Mouse (Mus musculus) monocyte, adult 2 months (primary cell): Measurements from ENCODE around the gene Tpgs1.

Experiments
- DNase-seq, 2 experiments: peaks; one replicate each; pipeline ENCODE4 v3.0.0; 2022; ENCODE audit warnings: low spot score in 2 of 2, low read depth in 1 of 2

Gene Tpgs1

DNA sequence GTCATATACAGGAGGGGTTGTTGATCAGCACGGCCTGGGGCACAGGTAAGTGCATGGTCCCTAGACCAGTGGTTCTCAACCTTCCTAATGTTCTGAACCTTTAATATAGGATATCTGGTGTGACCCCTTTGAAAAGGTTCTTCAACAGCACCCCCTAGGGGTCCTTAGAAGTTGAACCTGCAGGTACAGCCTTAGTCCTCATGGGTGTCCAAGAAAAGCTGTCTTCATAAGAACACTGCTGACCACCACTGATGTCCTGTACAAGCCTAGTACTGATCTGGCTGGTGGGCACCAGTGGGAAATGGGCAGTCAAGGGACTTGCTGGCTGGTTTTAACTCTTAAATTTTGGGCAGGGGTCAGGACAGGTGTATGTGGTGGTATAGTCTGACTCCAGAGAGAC lies 42.9 kb downstream of the Tpgs1 start:
- no peak for DNase-seq

DNA sequence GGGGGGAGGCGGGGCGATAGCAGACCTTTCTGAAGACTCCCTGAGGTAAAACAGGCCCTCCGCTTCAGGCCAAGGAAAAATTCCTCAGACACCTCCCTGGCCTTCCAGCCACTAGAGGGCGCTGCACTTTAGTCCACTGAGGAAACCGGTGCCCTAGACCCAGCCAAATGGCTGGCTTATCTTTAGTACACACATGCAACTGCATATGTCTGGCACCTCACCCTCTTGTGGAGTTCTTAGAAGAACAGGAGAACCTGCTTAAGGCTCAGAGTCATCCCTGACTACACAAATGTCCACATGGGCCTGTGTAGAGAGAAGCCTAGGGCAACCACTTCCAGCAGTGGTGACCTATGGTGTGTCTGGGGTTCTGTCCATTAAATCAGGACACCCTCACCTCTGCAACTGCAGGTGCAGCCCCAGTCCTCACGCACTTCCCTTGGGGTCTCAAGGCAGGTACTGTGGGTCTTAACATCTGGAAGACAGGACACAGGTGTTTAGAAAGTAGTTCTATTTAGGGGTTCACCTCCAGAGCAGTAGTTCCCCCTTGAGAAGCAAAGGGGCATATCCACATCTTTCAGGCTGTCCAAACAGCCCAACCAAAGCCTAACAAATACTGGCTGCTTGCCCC lies 43.4 kb downstream of the Tpgs1 start:
- peak in 1 of 2 experiments; percentile 51 for DNase-seq

DNA sequence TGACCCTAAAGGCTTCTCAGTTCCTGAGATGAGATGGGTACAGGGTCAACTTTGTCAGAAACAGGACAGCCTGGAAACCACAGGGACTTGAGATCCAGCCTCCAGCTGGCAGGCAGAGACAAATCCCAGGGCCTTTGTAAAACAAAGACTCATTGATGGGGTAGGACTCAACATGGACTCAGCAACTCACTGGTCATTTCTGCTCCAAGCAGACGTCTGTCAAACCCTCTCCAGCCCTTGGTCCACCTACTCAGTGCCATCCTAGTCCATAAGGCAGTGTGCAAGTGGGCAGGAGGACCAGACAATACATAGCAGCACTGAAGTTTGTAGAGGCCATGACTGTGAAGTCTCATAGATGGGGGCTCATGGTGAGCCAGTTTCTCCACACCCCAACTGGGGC lies 44.0 kb downstream of the Tpgs1 start:
- no peak for DNase-seq

DNA sequence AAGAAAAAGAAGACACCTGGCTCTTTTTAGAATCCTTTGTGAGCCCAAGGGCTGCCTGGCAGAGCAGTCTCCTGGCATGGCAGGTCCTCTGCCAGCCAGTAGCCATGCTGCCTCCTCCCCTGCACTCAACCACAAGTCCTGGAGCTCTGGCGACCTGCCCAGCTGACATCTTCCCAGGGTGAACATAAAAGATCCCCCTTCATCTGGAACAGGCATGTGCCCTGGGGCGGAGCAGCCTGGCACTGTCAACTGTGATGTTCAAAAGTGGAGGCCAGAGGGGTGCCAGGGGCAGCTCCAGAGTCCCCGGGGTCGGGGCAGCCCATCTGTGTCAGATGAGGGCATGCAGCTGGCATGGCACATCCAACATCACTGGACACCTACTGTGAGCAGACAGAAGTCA lies 45.8 kb downstream of the Tpgs1 start:
- DNase-seq: no peak

DNA sequence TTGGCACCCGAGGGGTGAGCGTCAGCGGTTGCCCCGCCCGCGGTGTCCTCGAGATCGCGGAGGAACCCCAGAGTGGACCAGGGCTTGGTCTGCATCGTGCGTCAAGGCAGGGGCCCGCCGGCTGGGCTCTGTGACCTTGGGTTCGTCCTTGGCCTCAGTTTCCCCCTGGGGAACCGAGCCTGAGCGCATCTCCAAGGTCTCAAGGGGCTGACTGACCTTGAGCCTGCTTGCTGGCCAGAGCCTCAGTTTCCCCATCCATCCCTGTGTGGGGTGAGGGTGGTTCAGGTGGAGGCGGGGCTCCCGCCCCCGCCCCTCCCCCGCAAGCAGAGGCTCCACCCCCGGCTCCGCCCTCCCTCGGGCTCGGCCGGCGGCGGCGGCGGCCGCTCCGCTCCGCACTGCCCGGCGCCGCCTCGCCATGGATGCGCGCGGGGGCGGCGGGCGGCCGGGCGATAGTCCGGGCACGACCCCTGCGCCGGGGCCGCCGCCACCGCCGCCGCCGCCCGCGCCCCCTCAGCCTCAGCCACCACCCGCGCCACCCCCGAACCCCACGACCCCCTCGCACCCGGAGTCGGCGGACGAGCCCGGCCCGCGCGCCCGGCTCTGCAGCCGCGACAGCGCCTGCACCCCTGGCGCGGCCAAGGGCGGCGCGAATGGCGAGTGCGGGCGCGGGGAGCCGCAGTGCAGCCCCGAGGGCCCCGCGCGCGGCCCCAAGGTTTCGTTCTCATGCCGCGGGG lies 47.3 kb downstream of the Tpgs1 start, which contains the start of gene Hcn2:
Hcn2 (plus strand) TSS at position 381 of the 734 bp plus-strand sequence.
- DNase-seq: no peak

DNA sequence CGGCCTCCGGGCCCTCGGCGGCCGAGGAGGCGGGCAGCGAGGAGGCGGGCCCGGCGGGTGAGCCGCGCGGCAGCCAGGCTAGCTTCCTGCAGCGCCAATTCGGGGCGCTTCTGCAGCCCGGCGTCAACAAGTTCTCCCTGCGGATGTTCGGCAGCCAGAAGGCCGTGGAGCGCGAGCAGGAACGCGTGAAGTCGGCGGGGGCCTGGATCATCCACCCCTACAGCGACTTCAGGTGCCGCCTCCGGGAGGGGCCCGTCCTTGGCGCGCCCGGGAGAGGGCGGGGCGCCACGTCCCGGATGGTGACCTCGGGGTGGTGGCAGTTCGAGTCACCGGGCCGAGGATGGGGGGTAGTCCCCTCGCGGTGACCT lies 47.8 kb downstream of the Tpgs1 start:
- no peak for DNase-seq

DNA sequence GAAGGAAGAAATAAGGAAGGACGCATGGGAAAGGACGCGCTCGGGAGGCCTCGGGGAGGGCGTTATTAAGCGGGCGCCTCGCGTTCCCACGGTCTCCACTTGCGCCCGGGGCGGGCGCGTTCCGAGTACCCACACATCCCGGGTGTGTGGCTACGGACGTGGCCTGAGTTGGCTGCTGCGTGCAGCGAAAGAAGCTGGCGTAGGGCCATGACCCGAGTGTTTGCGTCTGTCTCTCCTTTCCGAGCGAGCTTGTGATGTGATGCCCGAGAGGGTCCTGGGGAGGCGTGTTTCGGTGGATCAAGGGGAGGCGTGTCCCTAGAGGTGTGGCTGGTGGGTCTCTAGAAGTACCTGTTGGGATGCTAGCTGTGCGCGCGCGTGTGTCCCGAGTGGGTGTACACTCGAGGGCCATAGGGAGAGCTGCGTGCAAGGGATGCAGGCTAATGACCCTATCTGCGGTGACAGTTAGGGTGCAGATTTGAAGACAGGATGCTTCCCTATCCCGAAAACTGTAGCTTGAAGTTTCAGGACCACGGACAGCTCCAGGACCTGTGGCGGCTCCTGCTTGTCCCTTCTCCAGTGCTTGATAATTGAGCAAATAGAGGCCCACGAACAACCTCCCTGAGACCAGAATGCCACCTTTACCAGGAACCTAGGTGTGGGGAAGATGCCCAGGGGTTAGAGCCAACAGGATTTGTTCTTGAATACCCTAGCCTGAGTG lies 48.6 kb downstream of the Tpgs1 start:
- no peak for DNase-seq

DNA sequence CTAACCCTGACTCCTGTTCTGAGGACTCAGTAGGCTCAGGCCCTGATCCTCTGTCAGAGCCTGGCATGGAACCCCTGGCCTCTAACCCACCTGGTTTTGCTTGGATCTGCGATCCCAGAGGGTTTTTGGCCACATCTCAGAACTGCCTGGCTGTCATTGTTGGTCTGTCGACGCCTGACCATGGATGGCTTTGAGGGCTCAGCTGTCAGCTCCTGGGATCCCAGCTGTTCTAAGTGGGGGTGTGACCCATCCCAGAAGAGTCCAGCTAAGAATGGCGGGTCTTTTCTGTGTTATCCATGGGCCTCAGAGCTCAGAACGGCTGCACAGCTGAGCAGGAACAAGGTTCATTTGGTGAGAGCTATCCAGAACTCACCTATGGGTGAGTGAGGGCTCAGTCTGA lies 51.9 kb downstream of the Tpgs1 start:
- DNase-seq: no peak

DNA sequence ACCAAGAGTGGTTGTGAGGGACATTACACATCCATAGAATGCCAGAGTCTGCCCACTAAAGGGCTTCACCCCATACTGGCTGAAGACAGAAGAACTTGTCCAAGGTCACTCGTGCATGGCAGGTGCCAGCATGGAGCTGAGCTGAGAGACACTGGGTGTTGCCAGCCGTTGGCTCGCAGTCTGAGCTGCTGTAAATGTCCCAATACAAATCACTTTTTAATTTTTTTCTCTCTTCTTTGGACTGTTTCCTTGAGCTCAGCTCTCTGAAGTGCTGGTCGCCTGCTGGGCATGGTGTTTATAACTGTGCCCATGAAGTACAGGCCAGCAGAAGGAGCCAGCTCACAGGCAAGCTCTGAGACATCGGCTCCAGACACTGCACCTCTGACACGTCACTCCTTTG lies 53.9 kb downstream of the Tpgs1 start:
- DNase-seq: no peak

DNA sequence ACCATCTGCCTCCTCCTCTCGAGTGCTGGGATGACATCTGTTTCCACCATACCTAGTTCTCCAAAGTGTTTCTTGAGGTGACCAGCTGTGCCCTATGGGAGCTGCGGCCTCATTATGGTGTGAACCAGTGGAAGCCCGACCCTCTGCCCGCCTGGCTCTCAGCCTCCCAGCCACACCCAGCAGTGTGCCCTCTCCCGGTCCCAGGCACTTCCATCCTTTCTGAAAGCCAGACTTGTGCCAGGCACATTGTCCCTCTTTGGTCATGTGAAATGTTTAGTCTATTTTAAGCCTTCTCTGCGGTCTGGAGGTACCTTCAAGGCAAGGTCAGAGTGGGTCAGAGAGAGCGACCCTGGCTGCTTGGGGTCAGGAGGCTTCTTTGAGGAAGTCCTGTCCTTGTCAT lies 54.5 kb downstream of the Tpgs1 start:
- DNase-seq: no peak
